In genomic region chr19:16353701-16354136, GRCm38 (mm10) we compare ENCODE assay signal across 8 mouse cellular contexts.
DNase-seq lines count a peak whose midpoint lies in the region; ATAC-seq and TF ChIP-seq lines count a peak whose summit lies in the region.

No protein-coding gene starts in this region.

- H3K4me1 ChIP-seq in kidney, postnatal 0 days (replicated peaks; ENCODE audit: insufficient read depth, low read length), result no peaks in the 10 kb centered on the region
- H3K4me1 ChIP-seq in kidney, embryonic 15.5 days, result peaks cover 8% of the 10 kb centered on the region; the same call in 1 of the 2 replicates
- H3K4me1 ChIP-seq in CH12.LX (ENCODE audit: control insufficient read depth in 1 of 2, insufficient read depth in 2 of 2), result peaks cover 0 to 3% of the 10 kb centered on the region in 2 experiments; a peak in 1 of 4 replicates

- no peaks in the 10 kb centered on the region for H3K36me3 ChIP-seq in kidney, postnatal 0 days (ENCODE audit: insufficient read depth, low read length)
- H3K36me3 ChIP-seq in kidney, embryonic 15.5 days, result 0 out of 2 replicates have a peak, but pooled peaks cover 4% of the 10 kb centered on the region
- peaks cover 0 to 20% of the 10 kb centered on the region in 2 experiments for H3K36me3 ChIP-seq in CH12.LX (replicated peaks in 1 of 2; ENCODE audit: control insufficient read depth in 1 of 2, insufficient read depth in 1 of 2, low read length in 1 of 2)

- no peak for TF ChIP-seq EP300 in CH12.LX (IDR thresholded peaks at IDR 0.05; ENCODE audit: low read length)

- TF ChIP-seq RAD21 in CH12.LX (IDR thresholded peaks at IDR 0.05; ENCODE audit: low read depth, low read length), result peak; percentile 82

- H3K27me3 ChIP-seq in kidney, postnatal 0 days (ENCODE audit: insufficient read depth, low read length), result no peaks in the 10 kb centered on the region
- no peaks in the 10 kb centered on the region for H3K27me3 ChIP-seq in kidney, embryonic 15.5 days
- H3K27me3 ChIP-seq in CH12.LX (replicated peaks), result no peaks in the 10 kb centered on the region

- no peak overlapping the region for H3K9ac ChIP-seq in kidney, postnatal 0 days (ENCODE audit: low read depth, low read length)
- H3K9ac ChIP-seq in kidney, embryonic 15.5 days, result no peak overlapping the region
- no peak overlapping the region for H3K9ac ChIP-seq in CH12.LX (ENCODE audit: insufficient read depth, low read depth)

- in situ Hi-C loops in CH12.LX (cut with MboI; ENCODE audit: low pct_ligation_motif_present, low pct_unique_long_range_greater_than_20kb, low sequenced_read_pairs), result loop anchor here (25.0 kb wide), 1 partner anchor 184 kb away; no protein-coding TSS in a partner anchor

- no peak overlapping the region for H3K4me2 ChIP-seq in kidney, postnatal 0 days (ENCODE audit: low read length)
- no peak overlapping the region for H3K4me2 ChIP-seq in kidney, embryonic 15.5 days
- H3K4me2 ChIP-seq in CH12.LX (ENCODE audit: insufficient read depth, low read depth, poor library complexity, severe bottlenecking), result no peak overlapping the region

- ATAC-seq in kidney, postnatal 0 days (replicated peaks; ENCODE audit: low FRiP score, low read depth), result no peak
- no peak for ATAC-seq in kidney, embryonic 15.5 days (replicated peaks; ENCODE audit: low FRiP score)

- peak; percentile 87 for TF ChIP-seq CTCF in kidney, postnatal 0 days (IDR thresholded peaks at IDR 0.05; ENCODE audit: low read depth)
- TF ChIP-seq CTCF in CH12.LX (conservative IDR thresholded peaks at IDR 0.05 in 1 of 2, IDR thresholded peaks at IDR 0.05 in 1 of 2; ENCODE audit: low read depth in 2 of 2, low read length in 2 of 2), result peak; percentile 63 to 81; a peak in 3 of 4 replicates

- no peak overlapping the region for H3K27ac ChIP-seq in kidney, postnatal 0 days
- no peak overlapping the region for H3K27ac ChIP-seq in kidney, embryonic 15.5 days
- H3K27ac ChIP-seq in CH12.LX (ENCODE audit: insufficient read depth, low read depth), result no peak overlapping the region

- peak; percentile 72 for DNase-seq in kidney, postnatal 0 days (ENCODE audit: low spot score)
- DNase-seq in CH12.LX (ENCODE audit: extremely low read depth), result peak; percentile 47
- peak; percentile 32 for DNase-seq in c-Kit-positive CD71-negative TER-119-negative erythroid progenitor cells, embryonic 14.5 days (ENCODE audit: low read depth)
- DNase-seq in lung, postnatal 14 days, result peak; percentile 29
- DNase-seq in testis, postnatal 14 days (ENCODE audit: low spot score), result no peak
- DNase-seq in layer of hippocampus, adult 11-12 months (ENCODE audit: low spot score), result no peak
- no peak for DNase-seq in left cerebral cortex, postnatal 36 days (ENCODE audit: low spot score in 2 of 2)

- dilution Hi-C loops in CH12.LX (cut with MboI; ENCODE audit: extremely low pct_ligation_motif_present, extremely low pct_unique_long_range_greater_than_20kb, low sequenced_read_pairs), result no loop called here

- intact Hi-C loops in left cerebral cortex, postnatal 36 days (cut with DNase I), result no loop called here

- H3K4me3 ChIP-seq in kidney, postnatal 0 days (replicated peaks; ENCODE audit: low read depth, low read length), result no peak overlapping the region
- H3K4me3 ChIP-seq in kidney, embryonic 15.5 days (replicated peaks), result no peak overlapping the region
- no peak overlapping the region for H3K4me3 ChIP-seq in CH12.LX (replicated peaks in 1 of 3; ENCODE audit: low read depth in 2 of 3, low read length in 2 of 3, poor library complexity in 1 of 3)

- H3K79me2 ChIP-seq in CH12.LX (replicated peaks; ENCODE audit: control insufficient read depth, extremely low read depth, insufficient read depth, poor library complexity, severe bottlenecking), result no peaks in the 10 kb centered on the region

- no peaks in the 10 kb centered on the region for H3K9me3 ChIP-seq in kidney, postnatal 0 days (replicated peaks; ENCODE audit: low read length)
- no peaks in the 10 kb centered on the region for H3K9me3 ChIP-seq in kidney, embryonic 15.5 days (replicated peaks)
- no peaks in the 10 kb centered on the region for H3K9me3 ChIP-seq in CH12.LX (replicated peaks; ENCODE audit: low read length)

- TF ChIP-seq POLR2A in CH12.LX (IDR thresholded peaks at IDR 0.05; ENCODE audit: low read depth, low read length), result no peak

TF ChIP-seq in CH12.LX, 34 proteins besides CTCF, POLR2A, EP300 and RAD21:
- TF ChIP-seq ZMIZ1 (IDR thresholded peaks at IDR 0.05; ENCODE audit: low read depth, low read length) (no peak), MAFK (IDR thresholded peaks at IDR 0.05; ENCODE audit: insufficient replicate concordance, low read length) (peak; percentile 25; the same call in 1 of the 2 replicates), PAX5 (IDR thresholded peaks at IDR 0.05; ENCODE audit: low read length) (no peak), RCOR1 (conservative IDR thresholded peaks at IDR 0.05; ENCODE audit: low read depth, low read length) (no peak), ETS1 (conservative IDR thresholded peaks at IDR 0.05; ENCODE audit: low read depth, low read length) (no peak), HCFC1 (IDR thresholded peaks at IDR 0.05; ENCODE audit: low read depth, low read length) (no peak), SMC3 (IDR thresholded peaks at IDR 0.05; ENCODE audit: low read depth, low read length) (peak; percentile 77), MYC (IDR thresholded peaks at IDR 0.05; ENCODE audit: low read depth, low read length) (peak; percentile 18; the same call in 1 of the 2 replicates), GABPA (IDR thresholded peaks at IDR 0.05; ENCODE audit: insufficient replicate concordance, low read depth, low read length) (no peak), ZC3H11A (IDR thresholded peaks at IDR 0.05; ENCODE audit: low read depth, low read length) (peak; percentile 28; the same call in 1 of the 2 replicates), SIN3A (IDR thresholded peaks at IDR 0.05; ENCODE audit: low read length) (no peak), NELFE (IDR thresholded peaks at IDR 0.05; ENCODE audit: low read depth, low read length) (no peak), JUN (IDR thresholded peaks at IDR 0.05; ENCODE audit: insufficient read depth, low read depth, low read length) (no peak), MXI1 (IDR thresholded peaks at IDR 0.05; ENCODE audit: low read depth, low read length) (no peak), MEF2A (IDR thresholded peaks at IDR 0.05; ENCODE audit: borderline replicate concordance, low read depth, low read length) (0 out of 2 replicates have a peak, but pooled peaks have one; percentile 8)

Comparison
In these comparisons a context has a peak if more than half of its experiments do, and no peak if none do; other contexts are left out.
1. DNase-seq: peak in kidney, postnatal 0 days (single experiment), CH12.LX (single experiment), c-Kit-positive CD71-negative TER-119-negative erythroid progenitor cells, embryonic 14.5 days (single experiment) and lung, postnatal 14 days (single experiment); none in testis, postnatal 14 days (single experiment), layer of hippocampus, adult 11-12 months (single experiment) and left cerebral cortex, postnatal 36 days (0 of 2).